8 mouse cellular contexts compared by ENCODE assay signal in genomic region chr4:116824541-116825004, GRCm38 (mm10). TPM values are rescaled to one million over a fixed set of nuclear protein-coding genes. Genes with fewer than 3 reads are reported as not detected.
A peak's percentile ranks its signal among the peaks of the same experiment; 100 is the strongest.
DNase-seq lines count a peak whose midpoint lies in the region; ATAC-seq lines count a peak whose summit lies in the region.

No protein-coding gene starts in this region.

- ATAC-seq in hindbrain, embryonic 12.5 days (ENCODE audit: low FRiP score): peak; percentile 44; the same call in 1 of the 2 replicates

- peak overlapping the region; percentile 74 for H3K4me2 ChIP-seq in hindbrain, embryonic 12.5 days (replicated peaks)

- H3K9ac ChIP-seq in hindbrain, embryonic 12.5 days: peak overlapping the region; percentile 69

- no peaks in the 10 kb centered on the region for H3K9me3 ChIP-seq in hindbrain, embryonic 12.5 days (replicated peaks)

- H3K27me3 ChIP-seq in hindbrain, embryonic 12.5 days: peaks cover 23% of the 10 kb centered on the region

- H3K36me3 ChIP-seq in hindbrain, embryonic 12.5 days: no peaks in the 10 kb centered on the region

- peak overlapping the region; percentile 69 for H3K27ac ChIP-seq in hindbrain, embryonic 12.5 days

- 1% methylated on average over 23 of the region's 29 CpGs for WGBS in hindbrain, embryonic 12.5 days

- H3K4me1 ChIP-seq in hindbrain, embryonic 12.5 days: peaks cover 26% of the 10 kb centered on the region

- peak; percentile 49 for DNase-seq in Muller cell, postnatal 12 days (ENCODE audit: inconsistent ontology term)
- peak; percentile 82 for DNase-seq in cerebellum, adult 9-11 months
- DNase-seq in frontal cortex, adult 2 months (ENCODE audit: extremely low spot score in 1 of 2, low spot score in 1 of 2): peak; percentile 49 to 83
- DNase-seq in layer of hippocampus, postnatal 25 days (ENCODE audit: extremely low spot score in 1 of 2, low spot score in 1 of 2): peak; percentile 50 to 59
- peak; percentile 69 for DNase-seq in lung, postnatal 25 days (ENCODE audit: low spot score)
- peak; percentile 72 for DNase-seq in retina, embryonic 14.5 days (ENCODE audit: low spot score)
- peak; percentile 76 to 77 for DNase-seq in thymus, postnatal 36 days

- peak overlapping the region; percentile 52 for H3K4me3 ChIP-seq in hindbrain, embryonic 12.5 days

RNA-seq across cellular contexts. Expression of gene Hpdl, which starts 3.1 kb away (rescaled TPM):
- 1.6 and 1.7 TPM in 2 replicates for polyA plus RNA-seq in frontal cortex, adult 2 months (2012; rRNA removed)
- 1.5 and 1.7 TPM in 2 replicates for polyA plus RNA-seq in hindbrain, embryonic 12.5 days (2016; fragmentation: Nextera tagmentation; extraction: Ambion mirVana)
- 1 to 10 TPM; 4.8 to 5.0 TPM for total RNA-seq in layer of hippocampus, postnatal 25 days (2021)

RNA-seq across cellular contexts. Expression of gene Mutyh, which starts 17.1 kb away (rescaled TPM):
- polyA plus RNA-seq in frontal cortex, adult 2 months (2012; rRNA removed): 5.8 and 7.2 TPM in 2 replicates
- 11.5 and 15.1 TPM in 2 replicates for polyA plus RNA-seq in hindbrain, embryonic 12.5 days (2016; fragmentation: Nextera tagmentation; extraction: Ambion mirVana)
- 1 to 10 TPM; 3.1 to 5.4 TPM for total RNA-seq in layer of hippocampus, postnatal 25 days (2021)

RNA-seq across cellular contexts. Expression of gene Toe1, which starts 17.1 kb away (rescaled TPM):
- 19.9 and 21.7 TPM in 2 replicates for polyA plus RNA-seq in frontal cortex, adult 2 months (2012; rRNA removed)
- polyA plus RNA-seq in hindbrain, embryonic 12.5 days (2016; fragmentation: Nextera tagmentation; extraction: Ambion mirVana): 32.1 and 32.4 TPM in 2 replicates
- 10 to 100 TPM; 12.0 to 13.1 TPM for total RNA-seq in layer of hippocampus, postnatal 25 days (2021)

RNA-seq across cellular contexts. Expression of gene Zswim5, which starts 52.6 kb away (rescaled TPM):
- polyA plus RNA-seq in frontal cortex, adult 2 months (2012; rRNA removed): 9.4 and 10.5 TPM in 2 replicates
- 7.4 and 8.5 TPM in 2 replicates for polyA plus RNA-seq in hindbrain, embryonic 12.5 days (2016; fragmentation: Nextera tagmentation; extraction: Ambion mirVana)
- 10 to 100 TPM; 17.1 to 17.9 TPM for total RNA-seq in layer of hippocampus, postnatal 25 days (2021)

Comparison
In these comparisons a context has a peak if more than half of its experiments do, and no peak if none do; other contexts are left out.
1. Peak in every context shown above with its lines: DNase-seq, ATAC-seq, H3K4me3 ChIP-seq and H3K27ac ChIP-seq.